Mouse (Mus musculus) adipocyte (in vitro differentiated cells): ENCODE results near the gene Wdr11.

ENCODE experiments used
- DNase-seq: peaks from one replicate; pipeline ENCODE4 v3.0.0-alpha.2; 2016; ENCODE audit warnings: low spot score

Gene Wdr11

GRCm38 (mm10) chr7:129653791-129654271, 62.2 kb downstream of the Wdr11 start:
- DNase-seq = peak; percentile 68

- no peak for DNase-seq
Measured at GRCm38 (mm10) chr7:129654923-129655322, 63.3 kb downstream of the Wdr11 start.

- DNase-seq = no peak
Measured at GRCm38 (mm10) chr7:129655604-129656226, 64.1 kb downstream of the Wdr11 start.

DNA sequence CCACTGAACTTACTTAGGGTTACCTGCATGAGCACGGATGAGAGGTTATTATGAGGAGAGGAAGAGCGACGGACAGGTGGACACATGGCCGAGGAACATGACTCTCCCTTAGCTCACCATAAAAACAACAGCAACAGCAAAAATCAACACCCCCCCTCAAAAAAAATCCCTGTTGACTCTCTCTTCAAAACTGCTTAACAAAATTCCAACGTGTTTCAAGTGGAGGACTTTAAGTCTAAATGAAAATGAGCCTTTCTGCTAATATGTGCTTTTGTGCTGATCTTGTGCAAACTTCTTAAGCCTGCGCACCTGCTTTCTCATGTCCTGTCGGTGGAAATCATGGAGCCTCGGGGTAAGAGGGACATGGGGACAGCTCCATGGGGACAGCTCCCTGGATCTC, 66.2 kb downstream of the Wdr11 start:
- DNase-seq = no peak

GRCm38 (mm10) chr7:129659755-129660154, 68.1 kb downstream of the Wdr11 start:
- DNase-seq = no peak

DNA sequence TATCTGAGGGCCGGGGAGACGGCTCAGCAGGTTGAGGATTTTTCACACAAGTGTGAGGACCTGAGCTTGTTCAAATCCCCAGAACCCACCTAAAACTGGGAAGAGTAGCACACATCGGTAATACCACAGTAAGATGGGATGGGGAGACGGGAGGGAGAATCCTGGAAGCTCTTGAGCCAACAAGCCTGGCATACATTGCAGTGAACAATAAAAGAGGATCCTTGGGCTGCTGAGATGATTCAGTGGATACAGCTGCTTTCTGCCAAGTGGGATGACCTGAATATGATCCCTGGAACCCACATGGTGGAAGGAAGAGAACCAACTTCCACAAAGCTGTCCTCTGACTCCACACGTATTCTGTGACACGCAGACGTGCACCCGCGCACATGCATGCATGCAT, 68.9 kb downstream of the Wdr11 start:
- DNase-seq = no peak

DNA sequence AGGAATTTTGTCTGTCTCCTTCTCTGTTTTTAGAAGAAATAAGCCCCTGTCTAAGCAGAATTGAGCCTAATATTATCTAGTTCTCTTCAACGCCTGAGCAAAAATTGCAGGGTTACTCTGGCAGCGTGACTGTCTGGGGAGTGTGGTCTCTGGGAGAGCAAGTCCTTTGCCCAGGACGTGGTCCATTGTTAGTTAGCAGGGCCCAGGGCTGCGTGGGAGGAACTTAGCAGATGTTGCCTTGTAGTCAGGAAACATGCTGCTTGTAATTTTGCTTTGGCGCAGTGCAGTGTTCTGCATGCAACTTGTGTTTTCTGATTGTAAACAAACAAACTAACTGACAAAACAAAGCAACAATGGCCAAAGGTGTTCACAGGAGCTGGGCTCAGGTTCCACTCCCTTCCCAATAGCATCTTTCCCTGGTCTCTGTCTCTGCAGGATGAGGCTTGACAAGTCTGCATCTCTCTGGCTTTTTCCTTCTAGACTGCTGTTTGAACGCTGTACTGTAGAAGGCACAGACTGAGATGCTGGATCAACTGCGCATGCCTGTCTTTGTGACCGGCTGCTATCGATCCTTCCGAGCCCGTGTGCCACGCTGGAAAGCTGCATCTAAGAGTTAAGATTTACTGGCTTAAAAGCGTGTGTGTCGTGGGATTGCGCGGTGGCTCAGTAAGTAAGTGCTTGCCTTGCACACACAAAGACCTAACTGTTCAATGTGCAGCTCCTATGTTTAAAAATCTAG, 70.6 kb downstream of the Wdr11 start:
- no peak for DNase-seq

DNA sequence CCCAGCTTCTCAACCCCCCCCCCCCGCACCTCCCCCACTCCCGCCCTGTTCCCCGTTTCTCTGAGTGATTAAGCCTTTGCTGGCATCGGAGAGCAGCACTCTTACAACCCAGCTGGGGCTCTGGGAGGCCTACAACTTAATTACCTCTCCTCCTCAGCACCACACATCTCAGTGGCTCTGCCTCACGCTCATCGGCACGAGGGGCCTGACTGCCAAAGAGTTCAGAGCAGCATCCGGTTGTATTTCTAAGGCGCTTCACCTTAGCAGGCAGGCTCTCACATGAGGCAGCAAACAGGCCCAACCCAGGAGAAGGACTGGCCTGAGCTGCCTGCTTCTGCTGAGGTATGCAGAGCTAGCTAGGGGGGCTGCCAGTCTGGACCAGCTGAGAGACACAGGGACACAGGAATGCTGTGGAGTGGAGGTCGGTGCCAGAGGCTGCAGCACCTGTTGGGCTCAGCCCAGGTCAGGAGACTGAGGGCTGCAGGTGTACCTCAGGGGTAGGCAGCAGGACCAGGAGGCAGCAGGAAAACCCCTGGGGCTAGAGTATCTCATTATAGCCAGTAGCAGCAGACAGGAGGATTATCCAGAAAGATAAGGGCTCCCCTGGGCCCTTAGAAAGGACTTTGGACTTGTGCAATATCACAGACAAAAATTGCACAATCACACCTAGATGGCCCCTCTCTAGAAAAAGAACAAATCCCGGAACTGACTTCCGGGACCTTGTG, 72.3 kb downstream of the Wdr11 start:
- no peak for DNase-seq

DNA sequence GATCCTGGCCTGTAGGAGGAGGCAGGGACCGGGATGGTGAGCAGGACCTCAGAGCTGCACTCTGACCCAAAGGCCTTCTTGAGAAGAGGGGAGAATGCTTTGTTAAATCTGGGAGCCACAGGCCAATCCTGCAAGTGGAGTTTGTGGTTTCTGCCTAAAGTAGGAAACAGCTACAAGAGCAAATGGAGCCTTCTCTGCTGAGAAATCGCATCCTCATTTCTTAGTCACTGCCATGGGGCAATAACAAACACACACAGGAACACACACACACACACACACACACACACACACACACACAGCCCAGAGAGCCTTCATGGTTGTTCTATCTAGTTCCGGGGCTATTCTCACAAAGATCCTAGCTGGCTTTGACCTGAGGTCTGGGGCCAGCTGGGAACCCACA, 73.7 kb downstream of the Wdr11 start:
- DNase-seq = peak; percentile 23

GRCm38 (mm10) chr7:129665921-129666320, 74.3 kb downstream of the Wdr11 start:
- DNase-seq = no peak

DNA sequence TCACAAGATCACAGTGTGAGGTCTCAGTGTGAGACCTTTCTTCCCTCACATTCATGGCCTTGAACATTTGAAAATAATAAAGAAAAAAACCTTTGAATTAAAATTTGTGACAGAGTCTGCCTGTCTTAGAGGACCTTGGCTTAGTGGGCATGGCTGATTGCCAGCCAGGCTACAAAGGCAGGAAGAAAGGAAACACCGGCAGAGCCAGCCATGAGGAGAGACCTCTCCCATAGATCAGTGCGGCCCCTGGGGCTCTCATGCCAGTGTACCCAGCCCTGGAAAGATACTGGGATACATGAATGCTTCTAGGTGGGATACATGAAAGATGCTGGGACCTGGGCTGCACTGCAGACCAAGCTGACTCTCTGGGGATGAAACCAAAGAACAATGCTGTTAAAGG, 74.9 kb downstream of the Wdr11 start:
- no peak for DNase-seq

GRCm38 (mm10) chr7:129670280-129670679, 78.6 kb downstream of the Wdr11 start:
- no peak for DNase-seq

DNA sequence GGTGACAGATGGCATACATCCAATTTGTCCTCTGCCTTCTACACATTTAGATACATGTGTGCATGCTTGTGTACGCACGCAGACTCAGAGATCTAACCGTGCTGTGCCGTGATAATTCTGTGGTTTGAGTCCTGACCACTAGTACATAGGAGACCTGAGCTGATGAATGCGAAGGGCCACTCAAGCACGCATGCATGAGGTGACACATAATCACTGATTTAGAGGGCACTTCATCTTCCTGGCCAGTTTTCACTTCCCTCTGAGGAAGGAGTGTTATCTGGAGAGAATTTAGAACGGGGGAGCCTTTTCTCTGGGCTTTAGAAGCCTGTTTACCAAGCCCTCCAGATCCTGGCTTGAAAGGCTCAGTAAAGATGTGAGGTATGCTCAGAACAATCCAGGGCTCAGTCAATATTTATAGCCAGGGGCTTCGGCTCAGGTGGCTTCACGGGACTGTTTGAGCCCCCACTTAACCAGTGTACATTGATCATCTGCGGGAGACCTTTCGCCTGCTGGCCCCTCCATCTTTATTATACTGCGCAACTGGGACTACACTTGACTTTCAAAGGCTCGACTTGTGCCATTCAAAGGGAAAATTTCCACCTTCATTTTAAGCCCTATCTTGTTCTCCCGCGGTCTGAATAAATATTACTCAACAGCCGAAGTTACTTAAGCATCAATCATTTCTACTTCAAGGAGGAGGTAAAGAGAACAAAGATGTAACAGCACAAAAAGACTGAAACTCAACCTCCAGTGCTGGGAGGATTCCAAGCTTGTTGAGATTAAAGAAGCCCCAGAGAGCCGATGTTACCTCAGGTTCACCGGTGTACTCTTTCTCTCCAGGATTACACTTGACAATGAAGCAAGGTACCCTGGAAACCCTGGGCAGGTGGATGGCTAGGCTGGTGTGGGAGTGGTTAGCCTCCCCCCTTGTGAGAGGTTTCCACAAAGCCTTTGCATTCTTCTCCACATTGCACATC, 80.3 kb downstream of the Wdr11 start:
- no peak for DNase-seq

- no peak for DNase-seq
Measured at GRCm38 (mm10) chr7:129673776-129674175, 82.1 kb downstream of the Wdr11 start.

DNA sequence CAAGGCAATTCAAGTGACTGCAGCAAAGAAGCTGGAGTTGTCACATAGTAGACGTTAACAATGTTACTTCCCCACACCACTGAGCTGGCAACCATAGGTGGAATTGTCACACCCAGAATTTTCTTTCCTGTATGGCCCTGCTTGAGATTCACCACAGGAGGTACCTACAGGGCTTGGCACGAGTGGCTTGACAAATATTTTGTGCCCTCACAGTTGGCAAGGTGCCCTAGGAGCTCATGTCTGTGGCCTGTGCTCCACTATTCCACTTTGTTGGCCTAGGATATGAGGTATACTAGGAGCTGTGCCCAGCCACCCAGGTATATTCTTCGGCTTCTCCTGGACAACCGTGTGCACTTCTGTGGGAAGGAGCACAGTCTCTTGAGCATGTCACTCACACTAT, 82.9 kb downstream of the Wdr11 start:
- DNase-seq = no peak

GRCm38 (mm10) chr7:129675852-129676251, 84.2 kb downstream of the Wdr11 start:
- no peak for DNase-seq

DNA sequence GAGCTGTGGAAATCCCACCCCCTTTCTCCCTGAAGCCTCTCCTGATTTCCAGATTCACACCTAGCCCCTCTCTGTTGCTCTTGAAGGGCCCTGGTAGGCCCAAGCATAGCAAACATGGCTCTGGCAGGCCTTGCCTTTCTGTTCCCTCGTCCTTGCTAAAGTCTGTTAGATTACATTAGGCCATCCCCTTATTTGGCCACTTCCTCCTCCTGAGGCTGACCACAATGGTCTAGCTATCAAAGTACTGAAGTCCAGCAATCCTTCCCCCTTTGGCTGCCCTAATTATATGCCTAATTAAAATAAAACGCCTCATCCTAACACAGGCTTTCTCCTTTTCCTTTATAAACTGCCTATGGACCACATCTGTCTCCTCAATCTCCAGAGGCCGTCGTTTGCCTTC, 85.5 kb downstream of the Wdr11 start:
- DNase-seq = no peak

DNA sequence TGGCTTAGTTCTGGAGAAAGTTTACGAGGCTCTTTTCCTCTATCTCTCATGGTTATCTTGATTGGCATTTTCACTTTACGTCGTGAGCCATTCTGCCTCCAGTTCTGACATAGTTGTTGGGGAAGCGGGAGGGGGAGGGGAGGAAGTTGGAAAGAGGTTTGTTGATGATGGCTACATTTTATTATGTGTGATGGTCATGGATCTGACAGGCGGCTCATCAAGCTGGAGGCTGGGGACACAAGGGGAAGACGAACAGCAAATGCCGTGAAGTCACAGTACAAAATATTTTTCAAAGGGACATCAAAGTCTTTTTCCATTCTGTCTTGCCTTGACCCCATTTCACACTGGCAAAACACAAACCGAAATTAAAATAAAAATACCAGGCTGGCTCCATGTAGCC, 86.8 kb downstream of the Wdr11 start:
- DNase-seq = no peak

- DNase-seq = no peak
Measured at GRCm38 (mm10) chr7:129678972-129679371, 87.3 kb downstream of the Wdr11 start.

DNA sequence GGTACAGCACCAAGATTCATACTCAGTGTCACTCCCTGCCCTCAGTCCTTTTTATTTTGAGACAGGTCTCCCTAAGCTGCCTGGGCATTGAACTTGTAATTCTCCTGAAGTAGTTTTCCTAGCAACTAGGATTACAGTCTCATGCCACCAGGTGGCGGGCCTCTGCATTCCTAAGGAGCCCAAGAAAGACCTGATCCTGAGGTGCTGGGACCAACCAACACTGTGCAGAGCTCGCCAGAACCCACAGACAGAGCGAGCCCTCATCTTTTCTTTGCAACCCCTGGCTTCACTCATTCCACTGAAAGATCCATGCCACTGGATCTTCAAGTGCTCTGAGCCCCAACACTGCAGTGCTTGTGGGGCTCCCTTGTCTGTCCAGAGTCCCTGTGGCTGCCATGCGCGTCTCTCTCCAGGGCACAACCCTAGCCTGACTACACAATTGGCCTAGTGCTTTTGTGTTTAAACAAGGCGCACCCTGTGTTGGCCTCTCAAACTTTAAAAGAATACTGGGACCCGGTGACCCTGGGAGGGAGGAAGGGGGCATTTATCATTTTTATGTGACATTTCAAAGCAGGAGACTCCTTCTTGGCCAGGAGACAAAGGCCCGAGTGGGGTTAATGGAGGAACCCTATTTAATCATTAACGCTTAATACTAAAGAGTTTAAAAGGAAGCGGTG, 89.0 kb downstream of the Wdr11 start:
- DNase-seq = peak; percentile 42

GRCm38 (mm10) chr7:129682525-129682924, 90.9 kb downstream of the Wdr11 start:
- DNase-seq = no peak
